Mouse (Mus musculus) CH12.LX (cell line): ENCODE data around the gene Meis3. TPM values are rescaled to one million over a fixed set of nuclear protein-coding genes. Genes with fewer than 3 reads are reported as not detected.

Experiments used
- DNase-seq: peaks from one replicate; pipeline ENCODE4 v3.0.0-alpha.2; 2013; ENCODE audit errors: extremely low read depth
- H3K27ac ChIP-seq: 2 replicates; pipeline ENCODE4 v1.5.1; 2012; ENCODE audit warnings: low read depth, mild to moderate bottlenecking, control low read depth, moderate library complexity; ENCODE audit not compliant: insufficient read depth
- H3K27me3 ChIP-seq: replicated peaks from 2 replicates; pipeline ENCODE3; 2012; ENCODE audit warnings: inconsistent platforms
- H3K36me3 ChIP-seq, 2 experiments: replicated peaks in 1 of 2; 2 replicates each; pipeline versions ENCODE3 to v1.6.1; 2012; ENCODE audit warnings: inconsistent platforms in 1 of 2, low read length in 1 of 2, mild to moderate bottlenecking in 1 of 2, mixed read lengths in 1 of 2, moderate library complexity in 1 of 2; ENCODE audit not compliant: control insufficient read depth in 1 of 2, insufficient read depth in 1 of 2
- H3K4me1 ChIP-seq, 2 experiments: 2 replicates each; pipeline ENCODE4 v1.6.1; 2012; ENCODE audit warnings: inconsistent platforms in 1 of 2, moderate library complexity in 1 of 2; ENCODE audit not compliant: insufficient read depth in 2 of 2, control insufficient read depth in 1 of 2
- H3K4me2 ChIP-seq: 2 replicates; pipeline ENCODE4 v1.6.1; 2012; ENCODE audit warnings: low read depth, mild to moderate bottlenecking, control low read depth; ENCODE audit not compliant: poor library complexity, insufficient read depth, severe bottlenecking
- H3K4me3 ChIP-seq, 3 experiments: fragments of 150-350 bp in 1 of 3; sonication (generic) in 1 of 3; replicated peaks in 1 of 3; 2 replicates each; pipeline versions ENCODE3 to v1.5.1; 2011 to 2012; ENCODE audit warnings: low read depth in 2 of 3, low read length in 2 of 3, mild to moderate bottlenecking in 2 of 3, moderate library complexity in 2 of 3, control low read depth in 1 of 3, improper control_type of control experiment in 1 of 3, inconsistent platforms in 1 of 3, mixed read lengths in 1 of 3; ENCODE audit not compliant: poor library complexity in 1 of 3
- H3K79me2 ChIP-seq: replicated peaks from 2 replicates; pipeline ENCODE4 v1.6.1; 2012; ENCODE audit warnings: mild to moderate bottlenecking, moderate library complexity; ENCODE audit not compliant: control insufficient read depth, poor library complexity, insufficient read depth, severe bottlenecking; ENCODE audit errors: extremely low read depth
- H3K9ac ChIP-seq: 2 replicates; pipeline ENCODE4 v1.6.1; 2012; ENCODE audit warnings: low read depth, mild to moderate bottlenecking, control low read depth, moderate library complexity; ENCODE audit not compliant: insufficient read depth
- H3K9me3 ChIP-seq: replicated peaks from 2 replicates; pipeline ENCODE3; 2012; ENCODE audit warnings: low read length, inconsistent platforms, mixed read lengths
- CHD2 ChIP-seq: IDR thresholded peaks from 2 replicates; pipeline ENCODE4 v1.6.1; 2011; ENCODE audit warnings: low read length, improper control_type of control experiment
- E2F4 ChIP-seq: IDR thresholded peaks from 2 replicates; pipeline ENCODE4 v1.6.1; 2011; ENCODE audit warnings: low read depth, low read length, improper control_type of control experiment; ENCODE audit not compliant: insufficient replicate concordance
- EP300 ChIP-seq: IDR thresholded peaks from 2 replicates; pipeline ENCODE4 v1.6.1; 2011; ENCODE audit warnings: low read length, improper control_type of control experiment
- ETS1 ChIP-seq: conservative IDR thresholded peaks from 2 replicates; pipeline ENCODE4 v1.6.1; 2012; ENCODE audit warnings: low read depth, mild to moderate bottlenecking, inconsistent platforms, low read length, improper control_type of control experiment, moderate library complexity
- JUN ChIP-seq: IDR thresholded peaks from 2 replicates; pipeline ENCODE4 v1.6.1; 2011; ENCODE audit warnings: low read depth, mild to moderate bottlenecking, low read length, improper control_type of control experiment, moderate library complexity; ENCODE audit not compliant: insufficient read depth
- MAZ ChIP-seq: IDR thresholded peaks from 2 replicates; pipeline ENCODE4 v1.6.1; 2012; ENCODE audit warnings: low read depth, mild to moderate bottlenecking, inconsistent platforms, low read length, improper control_type of control experiment, moderate library complexity
- MEF2A ChIP-seq: IDR thresholded peaks from 2 replicates; pipeline ENCODE4 v1.6.1; 2014; ENCODE audit warnings: low read depth, mild to moderate bottlenecking, inconsistent platforms, low read length, improper control_type of control experiment, borderline replicate concordance
- MYC ChIP-seq: IDR thresholded peaks from 2 replicates; pipeline ENCODE4 v1.6.1; 2011; ENCODE audit warnings: low read depth, mild to moderate bottlenecking, improper control_type of control experiment, low read length
- POLR2A ChIP-seq: IDR thresholded peaks from 2 replicates; pipeline ENCODE4 v1.6.1; 2011; ENCODE audit warnings: low read depth, mild to moderate bottlenecking, improper control_type of control experiment, low read length
- RAD21 ChIP-seq: IDR thresholded peaks from 2 replicates; pipeline ENCODE4 v1.6.1; 2011; ENCODE audit warnings: low read depth, mild to moderate bottlenecking, low read length, improper control_type of control experiment, moderate library complexity
- SIN3A ChIP-seq: IDR thresholded peaks from 2 replicates; pipeline ENCODE4 v1.6.1; 2012; ENCODE audit warnings: low read length, improper control_type of control experiment, inconsistent platforms
- TBP ChIP-seq: conservative IDR thresholded peaks from 2 replicates; pipeline ENCODE4 v1.6.1; 2011; ENCODE audit warnings: low read depth, low read length, improper control_type of control experiment
- TCF12 ChIP-seq: IDR thresholded peaks from 2 replicates; pipeline ENCODE4 v1.6.1; 2014; ENCODE audit warnings: low read depth, mild to moderate bottlenecking, inconsistent platforms, low read length, improper control_type of control experiment
- UBTF ChIP-seq: IDR thresholded peaks from 2 replicates; pipeline ENCODE4 v1.6.1; 2012; ENCODE audit warnings: low read depth, mild to moderate bottlenecking, inconsistent platforms, low read length, improper control_type of control experiment, moderate library complexity
- USF2 ChIP-seq: conservative IDR thresholded peaks from 2 replicates; pipeline ENCODE4 v1.6.1; 2011; ENCODE audit warnings: low read depth, low read length, improper control_type of control experiment
- ZMIZ1 ChIP-seq: IDR thresholded peaks from 2 replicates; pipeline ENCODE4 v1.6.1; 2012; ENCODE audit warnings: low read depth, mild to moderate bottlenecking, inconsistent platforms, low read length, improper control_type of control experiment
- dilution Hi-C: fragments of 300-500 bp; cut with MboI; formaldehyde crosslinking; loops from 2 replicates; pipeline ENCODE4 v1.14.3; 2020; ENCODE audit warnings: low sequenced_read_pairs; ENCODE audit not compliant: extremely low pct_unique_long_range_greater_than_20kb, extremely low pct_ligation_motif_present
- in situ Hi-C: fragments of 300-500 bp; cut with MboI; formaldehyde crosslinking; loops from 3 replicates; pipeline ENCODE4 v1.14.3; 2019; ENCODE audit warnings: low sequenced_read_pairs, low pct_ligation_motif_present, low pct_unique_long_range_greater_than_20kb, mixed read lengths
- polyA plus RNA-seq: library from polyadenylated mRNA; unstranded; fragments of >175 nt; gene quantifications from 2 replicates; pipeline ENCODE4 v1.2.1, GENCODE M21; 2012; ENCODE audit warnings: low read depth; ENCODE audit not compliant: insufficient read length
- total RNA-seq, 2 experiments: library from RNA; depleted of rRNA; stranded (reverse); fragments of 300-350 nt in 1 of 2; fragments of >200 nt in 1 of 2; gene quantifications; 2 replicates each; pipeline ENCODE4 v1.2.3; 2012 to 2014

The Meis3 gene
- total and polyA plus RNA-seq, 3 experiments: 7.9 to 11.8 (median 10.2) TPM

- Histone ChIP-seq H3K4me1 (peaks cover 21 to 63% of the 10 kb centered on the region in 2 experiments), H3K9ac (no peak overlapping the region), H3K79me2 (no peaks in the 10 kb centered on the region), H3K36me3 (peaks cover 5 to 33% of the 10 kb centered on the region in 2 experiments), H3K4me2 (no peak overlapping the region)
- dilution Hi-C loops (no loop called here), in situ Hi-C loops (loop anchor here (10.0 kb wide), 1 partner anchor 146 kb away; no protein-coding TSS in a partner anchor)
- TF ChIP-seq MYC (no peak), MAZ (no peak), JUN (no peak), POLR2A (no peak), USF2 (no peak), SIN3A (no peak), TCF12 (no peak), TBP (no peak), MEF2A (no peak), RAD21 (no peak), EP300 (no peak), ZMIZ1 (no peak), UBTF (no peak), CHD2 (no peak), E2F4 (no peak)
- TF ChIP-seq, all 38 proteins: peak for 0
- DNase-seq: no peak
- H3K9me3 ChIP-seq: no peaks in the 10 kb centered on the region
- no peak overlapping the region for H3K27ac ChIP-seq
- H3K4me3 ChIP-seq: no peak overlapping the region
- peaks cover 2% of the 10 kb centered on the region for H3K27me3 ChIP-seq
Measured at GRCm38 (mm10) chr7:16130956-16131634, 43.8 kb upstream of the Meis3 start.

- in situ Hi-C loops (loop anchor here (10.0 kb wide), 1 partner anchor 147 kb away; no protein-coding TSS in a partner anchor), dilution Hi-C loops (no loop called here)
- H3K4me3 ChIP-seq: no peak overlapping the region
- peaks cover under 1 to 23% of the 10 kb centered on the region in 2 experiments for H3K36me3 ChIP-seq
- no peak overlapping the region for H3K27ac ChIP-seq
- H3K4me2 ChIP-seq: peak overlapping the region; percentile 24; the same call in 1 of the 2 replicates
- no peaks in the 10 kb centered on the region for H3K9me3 ChIP-seq
- TF ChIP-seq ETS1 (no peak), JUN (no peak)
- TF ChIP-seq, all 38 proteins: peak for 0
- no peaks in the 10 kb centered on the region for H3K79me2 ChIP-seq
- no peak for DNase-seq
- peaks cover 3% of the 10 kb centered on the region for H3K27me3 ChIP-seq
- peaks cover 21 to 54% of the 10 kb centered on the region in 2 experiments for H3K4me1 ChIP-seq
- H3K9ac ChIP-seq: no peak overlapping the region
Measured at GRCm38 (mm10) chr7:16132161-16132581, 42.7 kb upstream of the Meis3 start.
